Mouse (Mus musculus) ES-Bruce4 (cell line): ENCODE measurements around the gene Qser1.

Experiments
- CTCF ChIP-seq: IDR thresholded peaks from one replicate; pipeline ENCODE4 v1.8.1; 2011; ENCODE audit warnings: low read depth, low read length
- POLR2A ChIP-seq: IDR thresholded peaks from one replicate; pipeline ENCODE4 v1.8.1; 2011; ENCODE audit warnings: low read length; ENCODE audit not compliant: insufficient read depth

GRCm38 (mm10) chr2:104714254-104714691, 102.3 kb downstream of the Qser1 start:
- no peak for TF ChIP-seq CTCF
- no peak for TF ChIP-seq POLR2A
